Mouse (Mus musculus) kidney, postnatal 36 days (tissue): ENCODE results near the gene Gm5615.

Experiments
- DNase-seq, 2 experiments: peaks; one replicate each; pipeline ENCODE4 v3.0.0; 2021 to 2022; ENCODE audit warnings: mixed read lengths in 2 of 2

The Gm5615 gene

DNA sequence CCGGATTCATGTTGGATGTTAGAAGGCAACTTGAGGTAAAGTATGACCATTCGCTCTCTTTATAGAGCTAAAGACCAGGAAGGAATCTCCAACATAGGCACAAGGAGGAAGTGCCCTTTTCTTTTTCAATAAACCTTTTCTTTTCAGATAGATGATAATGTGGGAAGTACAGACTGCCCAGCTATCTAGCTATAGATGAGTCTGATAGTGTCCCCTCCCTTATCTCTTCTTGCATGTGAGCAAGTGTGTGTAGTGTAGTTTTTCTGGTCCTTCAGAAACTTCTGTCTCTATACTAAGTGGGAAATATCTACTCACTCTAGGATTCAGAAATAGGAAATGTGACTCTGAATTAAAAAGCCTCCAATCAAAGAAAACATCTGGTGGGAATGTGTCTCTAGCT lies at the start of gene Gm5615:
Gene Gm5615 (minus strand): TSS at position 101 of the 400 bp plus-strand sequence.
- DNase-seq = no peak

DNA sequence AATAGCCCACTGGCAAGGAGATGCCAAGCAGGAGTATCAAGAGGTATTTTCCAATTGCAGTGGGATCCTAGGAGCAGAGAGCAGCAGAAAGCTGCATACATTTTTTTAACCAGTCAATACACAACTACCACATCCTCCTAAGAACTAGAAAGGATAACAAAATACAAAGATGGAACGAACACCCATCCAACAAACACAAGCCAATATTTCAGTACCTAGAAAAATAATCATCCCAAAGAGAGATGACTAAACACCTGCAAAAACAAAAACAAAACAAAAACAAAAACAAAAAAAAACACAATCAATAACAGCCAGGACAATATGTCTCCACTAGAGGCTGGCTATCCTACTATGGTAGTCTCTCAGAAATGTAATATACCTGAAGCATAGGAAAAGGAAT lies 40.8 kb upstream of the Gm5615 start, which contains the start of gene Gm17689:
Gene Gm17689 (minus strand): TSS at position 101 of the 400 bp plus-strand sequence.
- DNase-seq = no peak

GRCm38 (mm10) chr9:36504211-36504610 lies 37.6 kb downstream of the Gm5615 start:
- DNase-seq = no peak

- DNase-seq = no peak
These were observed 45.9 kb downstream of the Gm5615 start for GRCm38 (mm10) chr9:36495824-36496223.

DNA sequence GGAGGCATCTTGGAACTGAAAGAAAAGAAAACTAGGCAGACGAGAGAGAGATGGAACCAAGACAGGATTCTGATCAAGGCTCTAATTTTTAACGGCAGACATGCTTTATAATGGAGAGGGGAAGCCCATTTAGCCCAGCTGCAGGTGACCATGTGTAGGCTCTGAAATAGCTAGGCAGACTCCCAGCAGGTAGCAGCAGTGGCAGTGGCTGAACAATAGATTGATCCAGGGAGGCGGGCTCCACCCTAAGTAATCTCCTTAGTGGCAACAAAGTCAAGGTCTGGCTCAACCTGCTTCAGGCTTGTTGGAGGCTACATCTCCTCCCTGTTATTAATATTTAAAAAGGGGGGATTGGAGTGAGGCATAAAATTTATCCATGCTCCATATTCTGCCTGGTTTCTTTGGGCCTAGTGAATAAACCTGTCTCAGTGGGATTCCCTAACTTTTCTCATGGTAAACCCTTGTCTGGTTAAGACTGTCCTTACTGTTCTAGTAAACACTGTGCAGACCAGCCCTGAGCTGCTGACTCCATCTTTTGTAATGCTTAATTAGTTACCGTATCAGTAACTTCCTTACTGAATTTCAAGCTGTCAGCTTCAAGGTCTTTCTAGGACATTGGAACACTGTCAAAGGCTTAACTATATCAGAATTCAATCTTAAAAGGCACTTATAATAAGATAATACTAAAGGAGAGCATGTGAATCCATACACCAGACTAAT lies 47.1 kb downstream of the Gm5615 start:
- DNase-seq = no peak
